Comparison of ENCODE assay signal across 20 mouse cellular contexts in genomic region chr9:44570939-44571382, GRCm38 (mm10). TPM values are rescaled to one million over a fixed set of nuclear protein-coding genes. Genes with fewer than 3 reads are reported as not detected.
A peak's percentile ranks its signal among the peaks of the same experiment; 100 is the strongest.
DNase-seq lines count a peak whose midpoint lies in the region; ATAC-seq and TF ChIP-seq lines count a peak whose summit lies in the region.
"Had no signal": no experiment of that assay in that cellular context is flagged by ENCODE, and none has a peak within 500 bp of the region (broad histone marks: within the 10 kb centered on the region; RNA-seq: fewer than 3 reads in every experiment).

No protein-coding gene starts in this region.

- no peak for ATAC-seq in liver, postnatal 0 days
- peak; percentile 64 for ATAC-seq in monocyte, adult 5-6 weeks (replicated peaks; ENCODE audit: insufficient number of reproducible peaks, low FRiP score, low TSS enrichment, poor library complexity, severe bottlenecking)
- ATAC-seq: forebrain, postnatal 0 days; inflammation-experienced regulatory T-cells, adult 6 months; midbrain, embryonic 16.5 days had no signal

- peak; percentile 17 for DNase-seq in adrenal gland, postnatal 14 days
- no peak for DNase-seq in adrenal gland, adult 18-20 months (ENCODE audit: low spot score in 2 of 2)
- DNase-seq in liver, adult 2 months (ENCODE audit: extremely low read depth, low read depth, low spot score) = peak; percentile 18
- no peak for DNase-seq in liver, postnatal 0 days
- peak; percentile 88 to 90 for DNase-seq in spleen, postnatal 36 days (ENCODE audit: low spot score in 2 of 2)
- DNase-seq in forebrain, embryonic 10.5 days (ENCODE audit: extremely low spot score, low spot score) = no peak
- no peak for DNase-seq in right cerebral cortex, postnatal 25 days
- DNase-seq: adrenal gland, postnatal 10 days; cerebellum, adult 18-20 months; forebrain, postnatal 0 days; kidney, adult 8-10 months had no signal

- no peaks in the 10 kb centered on the region for H3K9me3 ChIP-seq in liver, postnatal 0 days (ENCODE audit: low read length)
- H3K9me3 ChIP-seq in forebrain, embryonic 10.5 days = no peaks in the 10 kb centered on the region
- H3K9me3 ChIP-seq: embryonic facial prominence, embryonic 12.5 days; liver, embryonic 15.5 days; megakaryocyte, embryonic 14.5 days; stomach, embryonic 15.5 days had no signal

- H3K4me1 ChIP-seq in liver, adult 2 months (ENCODE audit: control insufficient read depth, insufficient read depth, low read length) = no peaks in the 10 kb centered on the region
- H3K4me1 ChIP-seq in liver, postnatal 0 days (ENCODE audit: insufficient read depth) = peaks cover 12% of the 10 kb centered on the region
- H3K4me1 ChIP-seq in forebrain, embryonic 10.5 days = peaks cover 6% of the 10 kb centered on the region
- H3K4me1 ChIP-seq: embryonic facial prominence, embryonic 12.5 days; stomach, embryonic 15.5 days had no signal

- H3K36me3 ChIP-seq in liver, adult 2 months (ENCODE audit: control insufficient read depth, insufficient read depth, low read length) = no peaks in the 10 kb centered on the region
- H3K36me3 ChIP-seq in liver, postnatal 0 days (replicated peaks; ENCODE audit: insufficient read depth, low read length) = no peaks in the 10 kb centered on the region
- no peaks in the 10 kb centered on the region for H3K36me3 ChIP-seq in forebrain, embryonic 10.5 days (replicated peaks)
- H3K36me3 ChIP-seq: embryonic facial prominence, embryonic 12.5 days; liver, embryonic 15.5 days; stomach, embryonic 15.5 days had no signal

- no peak overlapping the region for H3K27ac ChIP-seq in liver, adult 2 months (replicated peaks; ENCODE audit: insufficient read depth, low read depth, low read length)
- H3K27ac ChIP-seq in liver, postnatal 0 days (ENCODE audit: low read depth) = no peak overlapping the region
- no peak overlapping the region for H3K27ac ChIP-seq in forebrain, embryonic 10.5 days
- H3K27ac ChIP-seq: embryonic facial prominence, embryonic 12.5 days; liver, embryonic 15.5 days; stomach, embryonic 15.5 days had no signal

- no peak overlapping the region for H3K9ac ChIP-seq in liver, adult 2 months (ENCODE audit: low read depth, low read length)
- no peak overlapping the region for H3K9ac ChIP-seq in liver, postnatal 0 days (replicated peaks)
- H3K9ac ChIP-seq: embryonic facial prominence, embryonic 12.5 days; forebrain, postnatal 0 days; liver, embryonic 15.5 days; stomach, embryonic 15.5 days had no signal

- TF ChIP-seq EP300 in liver, postnatal 0 days (IDR thresholded peaks at IDR 0.05; ENCODE audit: low read depth) = no peak

- no peaks in the 10 kb centered on the region for H3K79me2 ChIP-seq in liver, adult 2 months (ENCODE audit: control insufficient read depth, insufficient read depth, low read length)

- H3K27me3 ChIP-seq in liver, adult 2 months (ENCODE audit: control insufficient read depth, insufficient read depth, low read length) = no peaks in the 10 kb centered on the region
- H3K27me3 ChIP-seq in liver, postnatal 0 days (ENCODE audit: insufficient read depth, low read length) = no peaks in the 10 kb centered on the region
- H3K27me3 ChIP-seq in forebrain, embryonic 10.5 days (ENCODE audit: poor library complexity, severe bottlenecking) = no peaks in the 10 kb centered on the region
- H3K27me3 ChIP-seq: embryonic facial prominence, embryonic 12.5 days; liver, embryonic 15.5 days; megakaryocyte, embryonic 14.5 days; stomach, embryonic 15.5 days had no signal

- H3K4me2 ChIP-seq in liver, postnatal 0 days (ENCODE audit: low read depth, low read length) = no peak overlapping the region
- H3K4me2 ChIP-seq: embryonic facial prominence, embryonic 12.5 days; liver, embryonic 15.5 days; stomach, embryonic 15.5 days had no signal

- no peak for TF ChIP-seq POLR2A in liver, adult 2 months (IDR thresholded peaks at IDR 0.05; ENCODE audit: extremely low read depth, insufficient read depth, low read length)

- H3K4me3 ChIP-seq in liver, adult 2 months (ENCODE audit: insufficient read depth, low read depth, low read length) = no peak overlapping the region
- H3K4me3 ChIP-seq in liver, postnatal 0 days (ENCODE audit: low read depth, low read length) = no peak overlapping the region
- no peak overlapping the region for H3K4me3 ChIP-seq in forebrain, embryonic 10.5 days
- H3K4me3 ChIP-seq: embryonic facial prominence, embryonic 12.5 days; liver, embryonic 15.5 days; megakaryocyte, embryonic 14.5 days; stomach, embryonic 15.5 days had no signal

- 88% methylated on average over 12 of the region's 12 CpGs for WGBS in liver, adult 2 months
- 84% methylated on average over 12 of the region's 12 CpGs for WGBS in liver, postnatal 0 days (ENCODE audit: insufficient replicate concordance)
- WGBS in forebrain, embryonic 10.5 days = 87% methylated on average over 12 of the region's 12 CpGs

- no peak for TF ChIP-seq CTCF in liver, adult 2 months (IDR thresholded peaks at IDR 0.05; ENCODE audit: low read depth, low read length)
- TF ChIP-seq CTCF in liver, postnatal 0 days (IDR thresholded peaks at IDR 0.05; ENCODE audit: low read depth) = no peak

RNA-seq across cellular contexts. Expression of gene Cxcr5, which starts 9.3 kb away (rescaled TPM):
- 0.56 and 4.4 TPM in 2 replicates for total RNA-seq in adrenal gland, postnatal 14 days (2021)
- total RNA-seq in adrenal gland, adult 18-20 months (2021) = under 1 TPM; 0.16 to 0.40 TPM
- 0.18 and 0.20 TPM in 2 replicates for total RNA-seq in liver, adult 2 months (2014; rRNA removed)
- 0.24 and 1.4 TPM in 2 replicates for polyA plus RNA-seq in liver, adult 2 months (2012; rRNA removed)
- 0.32 and 0.55 TPM in 2 replicates for polyA plus RNA-seq in liver, postnatal 0 days (2015; fragmentation: Nextera tagmentation; extraction: Ambion mirVana)
- 13.4 to 23.0 TPM (median 17.5 TPM) in 3 replicates for total RNA-seq in monocyte, adult 5-6 weeks (2017)
- 0.05 TPM in 1 of 2 replicates, not detected in the other for polyA plus RNA-seq in forebrain, embryonic 10.5 days (2016; fragmentation: Nextera tagmentation; extraction: Ambion mirVana)
- total RNA-seq: forebrain, postnatal 0 days; gastrocnemius, adult 18-20 months; left cerebral cortex, adult 8-10 months had no signal
- polyA plus RNA-seq: forebrain, postnatal 0 days; liver, embryonic 15.5 days; midbrain, embryonic 16.5 days had no signal

RNA-seq across cellular contexts. Expression of gene Ddx6, which starts 33.7 kb away (rescaled TPM):
- 122 TPM in 2 replicates for total RNA-seq in adrenal gland, postnatal 14 days (2021)
- total RNA-seq in adrenal gland, adult 18-20 months (2021) = 100 to 1,000 TPM; 113 to 140 TPM
- total RNA-seq in liver, adult 2 months (2014; rRNA removed) = 58.4 and 58.7 TPM in 2 replicates
- polyA plus RNA-seq in liver, adult 2 months (2012; rRNA removed) = 8.4 and 8.8 TPM in 2 replicates
- polyA plus RNA-seq in liver, postnatal 0 days (2015; fragmentation: Nextera tagmentation; extraction: Ambion mirVana) = 5.3 and 6.3 TPM in 2 replicates
- total RNA-seq in monocyte, adult 5-6 weeks (2017) = 131 to 157 TPM (median 139 TPM) in 3 replicates
- polyA plus RNA-seq in forebrain, embryonic 10.5 days (2016; fragmentation: Nextera tagmentation; extraction: Ambion mirVana) = 20.3 and 21.0 TPM in 2 replicates

Comparison
In these comparisons a context has a peak if more than half of its experiments do, and no peak if none do; other contexts are left out.
1. DNase-seq: peak in adrenal gland, postnatal 14 days (single experiment), liver, adult 2 months (single experiment) and spleen, postnatal 36 days (2 of 2); none in adrenal gland, adult 18-20 months (0 of 2), liver, postnatal 0 days (single experiment), forebrain, embryonic 10.5 days (single experiment) and right cerebral cortex, postnatal 25 days (single experiment).